Mouse (Mus musculus) activated CD4-positive, CD25-positive, alpha-beta regulatory T cell, adult 4 months (primary cell): ENCODE data around the gene Clrn3. TPM values are rescaled to one million over a fixed set of nuclear protein-coding genes. Genes with fewer than 3 reads are reported as not detected.
"Not testable (repeated sequence)": the region's sequence is repeated elsewhere in the genome, so short reads cannot be mapped to it uniquely, and the experiment has no call there.

Experiments used
- ATAC-seq: one replicate; pipeline ENCODE4 v1.8.0; 2017
- polyA plus RNA-seq, 2 experiments: library from polyadenylated mRNA; unstranded; fragments of 100-300 nt; shearing (Covaris generic); gene quantifications; one replicate each; pipeline ENCODE4 v1.2.1; 2017

The Clrn3 gene
- polyA plus RNA-seq: not detected

DNA sequence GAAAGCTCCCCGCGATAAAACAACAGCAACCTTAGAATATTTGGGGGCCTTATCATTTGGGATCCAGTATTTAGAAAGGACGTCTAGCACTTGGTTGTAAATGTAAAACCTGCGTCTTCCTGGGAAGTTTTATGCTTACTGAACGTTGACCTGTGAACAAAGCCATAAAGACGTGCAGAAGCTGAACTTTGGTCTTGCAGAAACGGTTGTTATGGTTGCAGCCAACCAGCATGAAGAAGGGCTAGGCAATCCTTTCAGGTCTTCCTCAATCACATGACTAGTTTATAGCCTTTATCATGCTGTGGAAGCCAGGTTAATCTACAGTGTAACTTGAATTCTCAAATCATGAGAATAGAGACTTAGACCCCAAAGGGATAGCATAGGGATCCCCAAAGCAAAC lies at the start of gene Clrn3:
Gene Clrn3 (minus strand): TSS at position 140 of the 400 bp plus-strand sequence.
- no peak for ATAC-seq

DNA sequence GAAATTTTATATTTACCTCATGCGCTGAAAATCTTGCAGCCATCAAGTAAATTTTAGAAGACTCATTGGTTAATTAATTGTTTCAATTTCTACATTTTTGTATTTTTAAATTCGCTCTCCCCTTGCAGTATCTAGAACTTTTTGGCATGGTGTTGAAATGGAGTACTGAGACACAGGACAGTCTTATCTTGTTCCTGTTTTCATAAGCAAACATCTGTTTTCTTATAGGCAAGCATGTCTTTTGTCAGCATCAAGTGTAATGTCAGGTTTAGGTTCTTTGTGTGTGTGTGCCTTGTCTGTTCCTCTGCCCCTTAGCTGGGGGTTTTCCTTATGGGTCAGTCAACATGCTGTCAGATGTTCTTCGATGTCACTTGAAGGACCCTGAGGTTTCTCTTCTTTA lies 47.9 kb upstream of the Clrn3 start:
- ATAC-seq: no peak

- not testable (repeated sequence) for ATAC-seq
Measured at GRCm38 (mm10) chr7:135575319-135576069, 47.0 kb upstream of the Clrn3 start.

GRCm38 (mm10) chr7:135571951-135572559 lies 43.6 kb upstream of the Clrn3 start:
- no peak for ATAC-seq

GRCm38 (mm10) chr7:135571392-135571791 lies 42.9 kb upstream of the Clrn3 start:
- no peak for ATAC-seq

DNA sequence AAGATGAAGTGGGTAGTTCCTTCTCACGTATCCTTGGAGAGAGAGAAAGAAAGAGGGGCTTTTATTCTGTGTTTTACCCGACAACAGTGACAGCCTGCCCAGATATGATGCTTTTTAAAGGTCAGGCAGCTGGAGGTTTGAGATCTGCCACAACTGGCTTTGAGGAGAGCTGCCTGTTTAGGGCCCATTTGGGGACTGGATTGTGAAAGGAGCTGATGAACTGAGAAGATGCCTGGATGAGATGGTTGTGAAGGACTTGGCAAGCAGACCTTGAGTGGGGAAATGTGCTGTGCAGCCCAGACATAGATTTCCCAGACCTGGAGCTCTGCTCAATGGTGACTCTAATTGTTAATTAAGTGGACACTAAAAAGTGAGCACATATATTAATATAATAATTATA lies 40.1 kb upstream of the Clrn3 start:
- ATAC-seq: no peak

DNA sequence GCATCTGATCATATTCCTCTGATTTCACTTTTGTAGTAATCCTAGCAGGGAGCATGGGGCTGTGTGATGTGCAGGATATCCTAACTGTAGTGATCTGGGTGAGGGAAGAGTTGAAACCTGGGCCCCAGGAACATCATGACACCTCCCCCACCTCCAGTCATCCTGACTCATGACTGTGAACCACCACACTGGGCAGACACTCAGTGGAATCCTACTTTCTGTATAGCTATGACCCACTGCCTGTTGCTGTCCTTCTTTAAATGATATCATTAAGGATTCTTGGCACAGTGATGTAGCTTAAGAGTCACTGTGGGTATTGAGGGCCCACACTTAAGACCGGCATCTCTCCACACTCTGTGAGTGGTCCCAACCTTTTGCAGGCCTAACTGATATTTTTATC lies 39.1 kb upstream of the Clrn3 start:
- no peak for ATAC-seq

GRCm38 (mm10) chr7:135566013-135566412 lies 37.6 kb upstream of the Clrn3 start:
- ATAC-seq: no peak

DNA sequence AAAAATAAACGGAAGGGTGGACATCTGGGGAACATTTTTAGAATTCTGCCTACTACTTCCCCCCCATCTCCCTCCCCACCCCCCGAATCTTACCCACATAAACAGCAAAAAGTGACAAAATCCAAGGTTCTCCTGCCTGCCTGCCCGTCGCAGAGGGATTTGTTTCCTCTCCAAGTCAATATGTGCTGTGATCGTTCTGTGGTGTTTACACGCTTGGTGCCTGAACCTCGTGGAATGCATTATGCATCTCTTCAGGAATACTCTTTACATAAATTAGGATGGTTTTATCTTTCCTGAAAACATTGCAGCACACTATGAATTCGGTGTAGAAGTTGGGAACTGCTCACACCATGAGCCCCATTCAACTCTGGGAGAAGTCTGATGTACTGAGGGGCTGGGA lies 35.6 kb upstream of the Clrn3 start:
- no peak for ATAC-seq

- no peak for ATAC-seq
Measured at GRCm38 (mm10) chr7:135560280-135560679, 31.8 kb upstream of the Clrn3 start.

GRCm38 (mm10) chr7:135556663-135557402 lies 28.4 kb upstream of the Clrn3 start:
- no peak for ATAC-seq

- no peak for ATAC-seq
Measured at GRCm38 (mm10) chr7:135553550-135553949, 25.1 kb upstream of the Clrn3 start.

- no peak for ATAC-seq
Measured at GRCm38 (mm10) chr7:135551547-135551946, 23.1 kb upstream of the Clrn3 start.

DNA sequence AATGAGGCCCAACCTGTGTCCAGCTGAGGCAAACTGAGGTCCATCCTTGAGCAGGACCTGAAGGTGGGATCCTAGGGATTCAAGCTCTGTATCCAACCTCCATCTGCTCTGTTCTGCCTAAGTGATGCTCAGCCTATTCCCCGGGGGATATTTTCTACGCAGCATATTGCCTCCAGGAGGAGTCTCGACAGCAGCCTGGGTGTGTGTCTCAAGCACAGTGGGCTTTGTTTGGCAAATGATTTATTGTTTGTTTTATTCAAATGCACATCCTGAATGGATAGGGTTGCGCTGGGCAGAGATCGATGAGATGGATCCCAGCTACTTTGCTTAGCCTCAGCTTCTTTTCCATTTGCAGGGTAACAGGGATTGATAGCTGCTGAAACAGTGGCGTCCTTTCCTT lies 20.0 kb upstream of the Clrn3 start:
- ATAC-seq: no peak

DNA sequence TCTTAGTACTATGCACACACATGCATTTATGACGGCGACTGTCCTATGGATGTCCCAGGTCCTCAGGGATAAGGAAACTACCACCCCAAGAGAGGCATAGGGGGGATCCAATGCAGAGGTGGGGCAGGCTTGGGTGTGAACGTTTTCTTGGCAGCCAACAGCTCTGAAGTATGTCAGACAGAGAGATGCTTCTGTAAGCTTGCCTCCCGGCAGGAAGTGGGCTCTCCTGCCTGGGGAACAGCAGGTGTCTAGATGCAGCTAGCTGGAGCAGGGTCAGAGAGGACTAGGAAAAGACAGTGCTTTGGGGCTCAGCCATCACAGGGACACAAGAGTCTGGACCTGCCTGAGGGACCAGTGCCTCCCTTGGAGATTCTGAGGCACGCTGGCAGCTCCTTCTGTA lies 18.1 kb upstream of the Clrn3 start:
- ATAC-seq: no peak

DNA sequence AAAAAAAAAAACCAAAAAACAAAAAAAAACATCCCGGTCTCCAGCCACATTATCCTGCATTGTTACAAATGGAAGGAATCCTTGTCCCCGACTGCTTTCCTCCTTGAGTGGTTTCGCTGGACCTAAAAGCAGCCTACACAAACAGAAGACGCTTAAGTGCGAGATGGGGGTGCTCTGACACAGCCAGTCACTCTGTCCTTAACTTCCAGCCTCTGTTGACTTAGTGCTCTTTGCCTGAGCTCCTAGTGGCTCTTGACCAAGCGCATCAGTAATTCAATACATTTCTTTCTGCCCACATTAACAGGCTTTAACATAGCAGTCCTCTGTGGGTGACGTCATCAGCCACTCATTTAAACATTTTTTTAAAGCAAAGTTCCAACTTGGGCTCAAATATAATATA lies 17.5 kb upstream of the Clrn3 start:
- no peak for ATAC-seq

DNA sequence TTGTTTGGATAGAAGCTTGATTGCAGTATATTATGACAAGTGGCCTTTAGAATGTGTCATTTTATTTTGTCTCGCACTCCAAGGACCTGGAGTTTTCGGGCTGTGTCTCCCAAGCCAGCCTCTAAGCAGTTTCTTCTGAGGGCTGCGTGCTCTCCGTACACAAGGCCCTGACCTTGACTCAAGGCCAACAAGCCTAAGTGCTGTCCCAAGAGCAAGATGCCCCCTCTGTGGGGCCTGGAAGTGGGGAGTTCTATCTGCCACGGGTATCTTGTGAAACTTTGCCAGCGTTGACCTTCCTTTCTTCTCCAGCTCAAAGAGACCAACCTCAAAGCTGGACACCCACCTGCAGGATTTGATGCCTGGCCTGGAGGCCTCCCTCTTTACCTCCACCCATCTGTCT lies 15.9 kb upstream of the Clrn3 start:
- no peak for ATAC-seq

GRCm38 (mm10) chr7:135543033-135543432 lies 14.6 kb upstream of the Clrn3 start:
- no peak for ATAC-seq

GRCm38 (mm10) chr7:135542235-135542634 lies 13.8 kb upstream of the Clrn3 start:
- ATAC-seq: peak; percentile 88

- no peak for ATAC-seq
Measured at GRCm38 (mm10) chr7:135539429-135539828, 11.0 kb upstream of the Clrn3 start.

- ATAC-seq: no peak
Measured at GRCm38 (mm10) chr7:135537948-135538741, 9.7 kb upstream of the Clrn3 start.

DNA sequence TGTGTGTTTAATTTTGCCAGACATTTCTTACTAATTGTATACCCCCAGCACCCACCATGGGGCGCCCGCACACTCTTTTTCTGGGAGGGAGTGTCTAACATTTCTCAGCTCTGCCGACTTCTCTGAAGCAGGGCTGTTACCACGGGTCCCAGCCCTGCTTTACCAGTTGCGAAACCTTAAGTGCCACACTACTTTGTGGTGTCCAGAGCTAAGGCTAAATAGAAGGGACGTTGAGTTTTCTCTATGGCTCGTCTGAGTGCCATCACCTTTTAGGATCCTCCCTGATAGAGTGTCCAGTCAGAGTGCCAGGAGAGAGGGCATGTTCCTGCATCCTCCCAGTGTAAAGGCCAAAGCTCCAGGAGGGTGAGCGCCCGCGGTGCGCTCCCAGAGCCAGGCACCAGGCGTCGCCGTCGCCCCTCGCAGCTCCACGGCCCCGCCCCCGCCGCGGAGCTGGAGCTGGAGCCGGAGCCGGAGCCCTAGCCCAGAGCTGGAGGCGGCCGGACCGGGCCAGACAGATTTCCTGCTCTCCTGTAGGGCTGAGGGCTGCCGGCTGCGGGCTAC lies 9.0 kb upstream of the Clrn3 start, which contains the start of gene Ptpre:
Gene Ptpre (plus strand): TSS at position 141 of the 561 bp plus-strand sequence.
- ATAC-seq: peak; percentile 61
